Mouse (Mus musculus) retina, embryonic 14.5 days (tissue): Measurements from ENCODE around the gene Fam189a1.

ENCODE experiments used
- DNase-seq: peaks from one replicate; pipeline ENCODE4 v3.0.0-alpha.2; 2015; ENCODE audit warnings: low spot score

Gene Fam189a1

GRCm38 (mm10) chr7:65044280-65044679 lies 112.1 kb downstream of the Fam189a1 start:
- DNase-seq: no peak

GRCm38 (mm10) chr7:65041106-65041505 lies 115.3 kb downstream of the Fam189a1 start:
- no peak for DNase-seq

GRCm38 (mm10) chr7:65031741-65032140 lies 124.6 kb downstream of the Fam189a1 start:
- DNase-seq: no peak

GRCm38 (mm10) chr7:65031195-65031594 lies 125.2 kb downstream of the Fam189a1 start:
- no peak for DNase-seq

- DNase-seq: peak; percentile 39
Observed at GRCm38 (mm10) chr7:65029985-65030384, 126.4 kb downstream of the Fam189a1 start.

GRCm38 (mm10) chr7:65021298-65021697 lies 135.1 kb downstream of the Fam189a1 start:
- no peak for DNase-seq

GRCm38 (mm10) chr7:65018036-65018679 lies 138.2 kb downstream of the Fam189a1 start:
- DNase-seq: no peak

GRCm38 (mm10) chr7:65017348-65017747 lies 139.0 kb downstream of the Fam189a1 start:
- no peak for DNase-seq

GRCm38 (mm10) chr7:65011133-65011532 lies 145.2 kb downstream of the Fam189a1 start:
- peak; percentile 42 for DNase-seq

GRCm38 (mm10) chr7:65010275-65010674 lies 146.1 kb downstream of the Fam189a1 start:
- peak; percentile 10 for DNase-seq

- no peak for DNase-seq
Observed at GRCm38 (mm10) chr7:65005731-65006130, 150.6 kb downstream of the Fam189a1 start.

GRCm38 (mm10) chr7:64999718-65000214 lies 156.6 kb downstream of the Fam189a1 start:
- no peak for DNase-seq

- no peak for DNase-seq
Observed at GRCm38 (mm10) chr7:64997743-64998142, 158.6 kb downstream of the Fam189a1 start.

GRCm38 (mm10) chr7:64995946-64996444 lies 160.4 kb downstream of the Fam189a1 start:
- DNase-seq: no peak

GRCm38 (mm10) chr7:64989406-64989805 lies 167.0 kb downstream of the Fam189a1 start:
- DNase-seq: no peak

GRCm38 (mm10) chr7:64988015-64988414 lies 168.4 kb downstream of the Fam189a1 start:
- DNase-seq: no peak

- no peak for DNase-seq
Observed at GRCm38 (mm10) chr7:64984468-64985120, 171.8 kb downstream of the Fam189a1 start.

- no peak for DNase-seq
Observed at GRCm38 (mm10) chr7:64981511-64982235, 174.7 kb downstream of the Fam189a1 start.

- peak; percentile 8 for DNase-seq
Observed at GRCm38 (mm10) chr7:64973590-64974262, 182.6 kb downstream of the Fam189a1 start.

GRCm38 (mm10) chr7:64962128-64962527 lies 194.2 kb downstream of the Fam189a1 start:
- DNase-seq: no peak

GRCm38 (mm10) chr7:64959087-64959486 lies 197.3 kb downstream of the Fam189a1 start:
- DNase-seq: no peak

- no peak for DNase-seq
Observed at GRCm38 (mm10) chr7:64952181-64952580, 204.2 kb downstream of the Fam189a1 start.
